Mouse (Mus musculus) midbrain, embryonic 15.5 days (tissue): ENCODE measurements around the gene Vat1. TPM values are rescaled to one million over a fixed set of nuclear protein-coding genes. Genes with fewer than 3 reads are reported as not detected.

Source experiments
- ATAC-seq: fragments of 200-750 bp; cut with Nextera tagmentation; replicated peaks from 2 replicates; pipeline ENCODE4 v1.8.0; 2017; ENCODE audit warnings: moderate TSS enrichment
- H3K27ac ChIP-seq: fragments of 300-500 bp; sonication (generic); 2 replicates; pipeline ENCODE4 v1.5.1; 2015; ENCODE audit warnings: mild to moderate bottlenecking, inconsistent platforms
- H3K27me3 ChIP-seq: fragments of 300-500 bp; sonication (generic); replicated peaks from 2 replicates; pipeline ENCODE4 v1.6.1; 2015; ENCODE audit warnings: inconsistent platforms
- H3K36me3 ChIP-seq: fragments of 300-500 bp; sonication (generic); replicated peaks from 2 replicates; pipeline ENCODE4 v1.6.1; 2015; ENCODE audit warnings: inconsistent platforms
- H3K4me1 ChIP-seq: fragments of 300-500 bp; sonication (generic); 2 replicates; pipeline ENCODE4 v1.6.1; 2015; ENCODE audit warnings: inconsistent platforms
- H3K4me2 ChIP-seq: fragments of 300-500 bp; sonication (generic); 2 replicates; pipeline ENCODE4 v1.6.1; 2015; ENCODE audit warnings: inconsistent platforms, mild to moderate bottlenecking, moderate library complexity
- H3K4me3 ChIP-seq: fragments of 300-500 bp; sonication (generic); 2 replicates; pipeline ENCODE4 v1.5.1; 2015; ENCODE audit warnings: mild to moderate bottlenecking, inconsistent platforms
- H3K9ac ChIP-seq: fragments of 300-500 bp; sonication (generic); 2 replicates; pipeline ENCODE4 v1.6.1; 2015; ENCODE audit warnings: mild to moderate bottlenecking, inconsistent platforms
- H3K9me3 ChIP-seq: fragments of 300-500 bp; sonication (generic); 2 replicates; pipeline ENCODE4 v1.6.1; 2016; ENCODE audit warnings: inconsistent platforms
- WGBS: fragments of 180-500 bp; shearing (Covaris S2); methylation state at CpG from one replicate; pipeline ENCODE4 v1.1.7; 2015; ENCODE audit warnings: mixed read lengths; 5-methylcytosine and 5-hydroxymethylcytosine counted together
- polyA plus RNA-seq: library from polyadenylated mRNA; unstranded; fragments of >200 nt; fragmentation: Nextera tagmentation; extraction: Ambion mirVana; gene quantifications from 2 replicates; pipeline ENCODE4 v1.2.1, GENCODE M21; 2015

The Vat1 gene
- polyA plus RNA-seq, 1 experiment from 2014 or later, result 128 TPM

DNA sequence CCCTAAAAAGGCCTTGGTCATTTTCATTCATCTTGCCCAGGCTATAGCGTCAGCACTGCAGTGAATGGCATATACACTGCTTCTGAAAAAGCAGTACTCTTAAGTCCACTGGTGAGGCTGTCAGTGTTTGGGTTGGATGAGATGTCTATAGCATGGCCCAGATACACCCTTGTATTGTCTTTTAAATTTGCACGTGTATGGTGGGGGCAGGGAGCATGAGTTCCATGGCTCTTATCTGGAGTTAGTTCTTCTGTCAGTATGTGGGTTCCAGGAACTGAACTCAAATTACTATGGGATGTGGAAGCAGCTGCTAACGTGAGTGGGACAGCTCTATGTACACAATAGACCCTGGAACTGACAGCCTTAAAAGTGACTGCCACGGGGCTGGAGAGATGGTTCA lies 30.2 kb downstream of the Vat1 start:
- WGBS, result 87% methylated on average over 4 of the region's 4 CpGs
- Histone ChIP-seq H3K4me1 (no peaks in the 10 kb centered on the region), H3K4me2 (no peak overlapping the region), H3K27me3 (no peaks in the 10 kb centered on the region), H3K4me3 (no peak overlapping the region), H3K9me3 (no peaks in the 10 kb centered on the region), H3K36me3 (peaks cover 43% of the 10 kb centered on the region), H3K9ac (no peak overlapping the region), H3K27ac (no peak overlapping the region)
- no peak for ATAC-seq

DNA sequence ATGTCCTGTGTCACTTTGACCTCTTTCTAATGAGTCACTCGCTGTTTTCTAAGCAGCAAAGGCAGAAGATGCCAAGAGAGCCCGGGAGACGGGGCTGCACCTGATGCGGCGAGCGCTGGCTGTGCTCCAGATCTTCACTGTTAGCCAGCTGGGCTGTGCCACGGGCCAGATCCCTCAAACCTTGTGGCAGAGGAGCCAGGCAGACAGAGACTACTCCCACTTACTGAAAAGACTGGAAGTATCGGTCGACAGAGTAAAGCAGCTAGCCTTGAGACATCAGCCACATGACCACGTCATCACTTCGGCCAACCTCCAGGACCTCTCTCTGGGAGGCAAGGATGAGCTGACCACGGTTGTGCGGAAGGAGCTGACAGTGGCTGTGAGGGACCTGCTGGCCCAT lies 32.6 kb downstream of the Vat1 start:
- Histone ChIP-seq H3K4me2 (no peak overlapping the region), H3K9ac (no peak overlapping the region), H3K27me3 (no peaks in the 10 kb centered on the region), H3K9me3 (no peaks in the 10 kb centered on the region), H3K27ac (no peak overlapping the region), H3K4me3 (no peak overlapping the region), H3K36me3 (peaks cover 48% of the 10 kb centered on the region), H3K4me1 (no peaks in the 10 kb centered on the region)
- ATAC-seq, result no peak
- 88% methylated on average over 13 of the region's 13 CpGs for WGBS

GRCm38 (mm10) chr11:101431327-101431726 lies 34.7 kb downstream of the Vat1 start:
- no peak for ATAC-seq
- H3K4me3 ChIP-seq, result no peak overlapping the region
- no peaks in the 10 kb centered on the region for H3K27me3 ChIP-seq
- H3K4me1 ChIP-seq, result peaks cover 12% of the 10 kb centered on the region
- H3K9me3 ChIP-seq, result no peaks in the 10 kb centered on the region
- no peak overlapping the region for H3K9ac ChIP-seq
- WGBS, result 93% methylated on average over 9 of the region's 9 CpGs
- no peak overlapping the region for H3K4me2 ChIP-seq
- H3K36me3 ChIP-seq, result peaks cover 48% of the 10 kb centered on the region
- no peak overlapping the region for H3K27ac ChIP-seq

- peak overlapping the region; percentile 86 for H3K4me3 ChIP-seq
- ATAC-seq, result no peak
- H3K27me3 ChIP-seq, result no peaks in the 10 kb centered on the region
- H3K4me2 ChIP-seq, result peak overlapping the region; percentile 81
- H3K27ac ChIP-seq, result 0 out of 2 replicates have a peak overlapping the region, but pooled peaks have one; percentile 91
- WGBS, result 69% methylated on average over 8 of the region's 8 CpGs
- peaks cover 7% of the 10 kb centered on the region for H3K36me3 ChIP-seq
- H3K9ac ChIP-seq, result peak overlapping the region; percentile 74
- no peaks in the 10 kb centered on the region for H3K9me3 ChIP-seq
- H3K4me1 ChIP-seq, result peaks cover 31% of the 10 kb centered on the region
Measured at GRCm38 (mm10) chr11:101426165-101426564, 39.9 kb downstream of the Vat1 start.

DNA sequence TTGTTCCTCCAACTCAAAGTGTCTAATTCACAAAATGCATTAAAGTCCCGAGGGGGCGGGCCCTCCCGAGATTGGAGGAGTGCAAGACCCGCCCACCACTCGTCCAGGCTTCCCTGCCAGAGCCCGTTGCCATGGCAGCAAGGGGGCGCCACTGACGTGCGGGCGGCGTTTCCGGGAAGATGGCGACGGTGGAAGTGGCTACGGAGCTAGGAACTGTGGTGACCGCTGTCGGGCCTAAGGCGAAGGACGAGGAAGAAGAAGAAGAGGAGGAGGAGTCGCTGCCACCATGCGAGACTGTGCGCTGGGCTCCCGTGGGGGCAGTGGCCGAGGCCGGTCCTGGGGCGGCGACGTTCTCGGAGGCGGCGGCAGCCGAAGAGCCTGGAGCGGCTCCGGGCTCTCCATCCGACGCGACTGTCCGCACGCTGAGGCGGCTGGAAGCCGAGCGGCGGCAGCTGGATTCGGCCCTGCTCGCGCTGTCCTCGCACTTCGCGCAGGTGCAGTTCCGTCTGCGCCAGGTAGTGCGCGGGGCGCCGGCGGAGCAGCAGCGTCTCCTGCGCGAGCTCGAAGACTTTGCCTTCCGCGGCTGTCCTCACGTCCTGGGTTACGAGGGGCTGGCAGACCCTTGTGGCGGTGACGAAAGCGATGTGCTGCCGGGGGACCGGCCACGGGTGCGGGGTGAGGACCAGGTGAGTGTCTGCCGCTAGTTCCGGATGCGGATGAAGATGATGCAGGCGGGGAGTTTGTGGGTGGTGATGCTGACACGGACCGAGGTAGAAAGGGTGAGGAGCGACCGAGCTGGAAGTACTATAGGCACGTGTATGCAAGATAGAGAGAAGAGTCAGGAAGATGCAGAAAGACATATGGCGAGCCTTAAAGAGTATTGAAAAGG lies 40.9 kb downstream of the Vat1 start, which contains the start of the genes Rundc1 and Ptges3l:
TSS of gene Rundc1 (plus strand) at position 161 of the 889 bp plus-strand sequence.
TSS of gene Ptges3l (minus strand) at position 409 of the 889 bp plus-strand sequence.
- peak; percentile 95 for ATAC-seq
- H3K36me3 ChIP-seq, result peaks cover 3% of the 10 kb centered on the region; the same call in 1 of the 2 replicates
- peak within 1 kb of the TSS; percentile 74 for H3K9ac ChIP-seq
- H3K4me2 ChIP-seq, result peak within 1 kb of the TSS; percentile 81
- H3K9me3 ChIP-seq, result no peaks in the 10 kb centered on the region
- under 1% methylated on average over 81 of the region's 81 CpGs for WGBS
- H3K4me3 ChIP-seq, result peak within 1 kb of the TSS; percentile 86
- no peaks in the 10 kb centered on the region for H3K27me3 ChIP-seq
- peaks cover 31% of the 10 kb centered on the region for H3K4me1 ChIP-seq
- peak within 1 kb of the TSS; percentile 91 for H3K27ac ChIP-seq

- Histone ChIP-seq H3K4me2 (peak within 1 kb of the TSS; percentile 81), H3K9me3 (no peaks in the 10 kb centered on the region), H3K27ac (peak within 1 kb of the TSS; percentile 91), H3K4me3 (peak within 1 kb of the TSS; percentile 86), H3K4me1 (peaks cover 31% of the 10 kb centered on the region), H3K36me3 (no peaks in the 10 kb centered on the region), H3K27me3 (no peaks in the 10 kb centered on the region), H3K9ac (peak within 1 kb of the TSS; percentile 74)
- peak; percentile 48 for ATAC-seq
- 7% methylated on average over 23 of the region's 23 CpGs for WGBS
Measured at GRCm38 (mm10) chr11:101424105-101424851, 41.8 kb downstream of the Vat1 start, which contains the start of gene Gm27029. Gene Gm27029, minus strand, starts transcription at chr11:101424796.

DNA sequence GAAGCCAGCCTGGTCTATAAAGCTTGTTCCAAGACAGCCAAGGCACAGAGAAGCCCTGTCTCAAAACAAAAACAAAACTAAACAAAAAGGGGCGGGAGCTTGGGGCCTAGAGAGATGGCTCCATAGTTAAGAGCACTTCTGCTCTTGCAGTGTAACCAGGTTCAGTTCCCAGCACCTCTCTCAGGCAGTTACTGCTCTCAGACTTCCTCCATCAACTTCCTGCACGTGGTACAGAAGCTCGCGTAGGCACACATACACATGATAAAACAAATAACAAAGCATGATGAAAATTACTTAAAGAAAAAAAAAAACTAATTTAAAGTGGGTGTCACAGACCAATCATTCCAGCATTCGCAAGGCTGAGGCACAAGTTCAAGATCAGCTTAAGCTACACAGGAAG lies 45.9 kb downstream of the Vat1 start:
- Histone ChIP-seq H3K9me3 (no peaks in the 10 kb centered on the region), H3K4me1 (peaks cover 19% of the 10 kb centered on the region), H3K4me3 (no peak overlapping the region), H3K27me3 (no peaks in the 10 kb centered on the region), H3K9ac (no peak overlapping the region), H3K36me3 (no peaks in the 10 kb centered on the region), H3K27ac (no peak overlapping the region), H3K4me2 (no peak overlapping the region)
- WGBS, result 89% methylated on average over 5 of the region's 5 CpGs
- ATAC-seq, result no peak

DNA sequence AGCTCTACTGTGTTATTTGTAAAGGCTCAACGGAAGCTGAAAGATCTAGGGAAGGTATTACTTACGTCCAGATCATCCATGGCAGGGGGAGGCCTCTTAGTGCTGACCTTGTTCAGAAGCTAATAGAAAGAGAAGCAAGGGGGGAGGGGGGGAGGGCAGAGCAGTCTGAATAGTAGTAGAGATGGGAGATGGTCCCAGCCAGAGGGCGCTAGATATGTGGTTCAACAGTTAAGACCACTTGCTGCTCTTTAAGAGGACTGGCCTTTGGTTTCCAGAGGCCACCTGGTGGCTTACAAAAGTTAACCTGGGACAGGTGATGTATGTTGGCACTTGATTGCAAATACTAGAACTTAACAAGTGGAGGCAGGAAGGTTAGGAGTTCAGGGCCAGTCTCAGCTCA lies 46.4 kb downstream of the Vat1 start:
- no peak overlapping the region for H3K4me3 ChIP-seq
- no peaks in the 10 kb centered on the region for H3K36me3 ChIP-seq
- no peak overlapping the region for H3K27ac ChIP-seq
- no peak overlapping the region for H3K9ac ChIP-seq
- no peaks in the 10 kb centered on the region for H3K27me3 ChIP-seq
- no peak overlapping the region for H3K4me2 ChIP-seq
- 20% methylated on average over 3 of the region's 3 CpGs for WGBS
- H3K9me3 ChIP-seq, result no peaks in the 10 kb centered on the region
- no peak for ATAC-seq
- H3K4me1 ChIP-seq, result peaks cover 18% of the 10 kb centered on the region

DNA sequence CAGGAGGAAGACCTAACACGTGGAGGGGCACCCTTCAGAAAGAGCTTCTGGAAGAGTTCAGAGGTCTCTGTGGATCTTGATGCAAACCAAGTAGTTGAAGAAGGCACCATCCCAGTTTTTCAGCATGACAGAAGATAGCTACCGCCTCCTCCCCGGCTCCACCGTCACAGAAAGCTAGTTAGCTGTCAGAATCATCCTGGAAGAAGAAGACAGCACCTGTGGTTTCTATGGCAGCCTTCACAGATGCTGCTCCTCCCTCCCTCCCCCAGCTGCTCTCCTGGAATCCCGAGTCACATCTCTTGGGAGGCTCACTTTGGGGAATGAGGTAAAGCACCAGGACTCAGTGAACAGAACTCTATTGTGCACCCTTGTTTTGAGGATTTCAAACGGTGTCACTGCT lies 47.0 kb downstream of the Vat1 start:
- no peak overlapping the region for H3K4me3 ChIP-seq
- no peaks in the 10 kb centered on the region for H3K9me3 ChIP-seq
- H3K27me3 ChIP-seq, result no peaks in the 10 kb centered on the region
- H3K27ac ChIP-seq, result no peak overlapping the region
- H3K4me1 ChIP-seq, result peaks cover 12% of the 10 kb centered on the region
- no peak overlapping the region for H3K9ac ChIP-seq
- H3K36me3 ChIP-seq, result no peaks in the 10 kb centered on the region
- 61% methylated on average over 6 of the region's 6 CpGs for WGBS
- ATAC-seq, result no peak
- H3K4me2 ChIP-seq, result no peak overlapping the region

DNA sequence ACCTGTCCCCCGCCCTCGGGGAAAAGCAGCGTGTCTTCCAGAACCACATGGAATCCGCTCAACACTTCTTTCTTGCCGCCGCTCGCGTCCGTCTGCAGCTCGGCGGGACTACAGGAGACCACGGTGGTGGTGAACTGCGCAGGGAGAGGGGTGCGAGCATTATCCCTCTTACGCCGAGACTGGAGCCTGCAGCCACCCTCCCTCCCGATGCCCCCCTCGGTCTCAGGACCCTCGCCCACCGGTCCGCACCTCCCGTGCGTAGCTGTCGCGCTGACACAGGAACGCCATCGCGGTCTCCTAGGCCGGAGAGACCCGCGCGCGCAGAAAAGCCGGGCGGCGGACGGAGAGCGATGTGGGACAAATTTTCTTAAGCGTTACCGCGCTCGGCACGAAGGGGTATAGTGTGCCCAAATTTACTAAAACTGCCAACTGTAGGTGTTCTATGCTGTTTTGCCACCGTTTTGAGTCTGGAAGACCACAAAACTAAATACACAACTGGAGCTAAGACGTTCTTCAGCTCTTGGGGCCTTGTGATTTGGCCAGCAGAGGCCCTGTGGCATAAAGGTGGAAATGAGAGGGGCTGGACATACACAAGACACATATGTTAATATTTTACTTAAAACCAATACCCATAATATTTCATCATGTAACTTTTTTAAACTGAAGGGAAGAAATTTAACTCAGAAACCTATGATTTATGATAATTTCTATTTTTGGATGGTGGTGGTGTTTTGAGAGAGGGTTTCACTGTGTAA lies 48.8 kb downstream of the Vat1 start, which contains the start of gene Aarsd1:
TSS of gene Aarsd1 (minus strand) at position 515 of the 755 bp plus-strand sequence.
- H3K9me3 ChIP-seq, result no peaks in the 10 kb centered on the region
- under 1% methylated on average over 44 of the region's 45 CpGs for WGBS
- H3K4me3 ChIP-seq, result peak within 1 kb of the TSS; percentile 92
- no peaks in the 10 kb centered on the region for H3K27me3 ChIP-seq
- peaks cover 4% of the 10 kb centered on the region; the same call in 1 of the 2 replicates for H3K36me3 ChIP-seq
- H3K4me2 ChIP-seq, result peak within 1 kb of the TSS; percentile 66
- H3K27ac ChIP-seq, result peak within 1 kb of the TSS; percentile 90
- H3K9ac ChIP-seq, result peak within 1 kb of the TSS; percentile 90
- ATAC-seq, result peak; percentile 89
- peaks cover 8% of the 10 kb centered on the region for H3K4me1 ChIP-seq

GRCm38 (mm10) chr11:101416433-101417100 lies 49.5 kb downstream of the Vat1 start:
- peak overlapping the region; percentile 92 for H3K4me3 ChIP-seq
- peak; percentile 73 for ATAC-seq
- under 1% methylated on average over 11 of the region's 11 CpGs for WGBS
- peaks cover 11% of the 10 kb centered on the region; the same call in 1 of the 2 replicates for H3K36me3 ChIP-seq
- H3K4me1 ChIP-seq, result peaks cover 8% of the 10 kb centered on the region
- H3K4me2 ChIP-seq, result peak overlapping the region; percentile 66
- no peaks in the 10 kb centered on the region for H3K9me3 ChIP-seq
- H3K27ac ChIP-seq, result peak overlapping the region; percentile 90
- H3K27me3 ChIP-seq, result no peaks in the 10 kb centered on the region
- H3K9ac ChIP-seq, result peak overlapping the region; percentile 90
